Mouse (Mus musculus) limb, embryonic 12.5 days (tissue): ENCODE measurements around the gene Mroh7. TPM values are rescaled to one million over a fixed set of nuclear protein-coding genes. Genes with fewer than 3 reads are reported as not detected.

Experiments used
- ATAC-seq: fragments of 200-750 bp; cut with Nextera tagmentation; 2 replicates; pipeline ENCODE4 v1.8.0; 2017; ENCODE audit warnings: low read depth, moderate TSS enrichment; ENCODE audit not compliant: insufficient number of reproducible peaks, insufficient read depth, low FRiP score, low TSS enrichment
- H3K27ac ChIP-seq: fragments of 300-500 bp; sonication (generic); 2 replicates; pipeline ENCODE4 v1.5.1; 2016; ENCODE audit warnings: mild to moderate bottlenecking, moderate library complexity
- H3K27me3 ChIP-seq: fragments of 300-500 bp; sonication (generic); 2 replicates; pipeline ENCODE4 v1.6.1; 2016; ENCODE audit warnings: mild to moderate bottlenecking, moderate library complexity
- H3K36me3 ChIP-seq: fragments of 300-500 bp; sonication (generic); 2 replicates; pipeline ENCODE4 v1.6.1; 2016; ENCODE audit warnings: mild to moderate bottlenecking, moderate library complexity
- H3K4me1 ChIP-seq: fragments of 300-500 bp; sonication (generic); replicated peaks from 2 replicates; pipeline ENCODE4 v1.6.1; 2016
- H3K4me2 ChIP-seq: fragments of 300-500 bp; sonication (generic); 2 replicates; pipeline ENCODE4 v1.6.1; 2016; ENCODE audit warnings: mild to moderate bottlenecking, moderate library complexity
- H3K4me3 ChIP-seq: fragments of 300-500 bp; sonication (generic); replicated peaks from 2 replicates; pipeline ENCODE4 v1.5.1; 2016; ENCODE audit warnings: mild to moderate bottlenecking
- H3K9ac ChIP-seq: fragments of 300-500 bp; sonication (generic); replicated peaks from 2 replicates; pipeline ENCODE4 v1.6.1; 2016; ENCODE audit warnings: mild to moderate bottlenecking, moderate library complexity
- H3K9me3 ChIP-seq: fragments of 300-500 bp; sonication (generic); 2 replicates; pipeline ENCODE4 v1.6.1; 2016; ENCODE audit warnings: mild to moderate bottlenecking, moderate library complexity
- WGBS: fragments of 180-500 bp; shearing (Covaris S2); methylation state at CpG from one replicate; pipeline ENCODE4 v1.1.7; 2016; 5-methylcytosine and 5-hydroxymethylcytosine counted together
- polyA plus RNA-seq: library from polyadenylated mRNA; unstranded; fragments of >200 nt; fragmentation: Nextera tagmentation; extraction: Ambion mirVana; gene quantifications from 2 replicates; pipeline ENCODE4 v1.2.1, GENCODE M21; 2016

Gene Mroh7
- polyA plus RNA-seq, 1 experiment from 2014 or later, result 0.23 TPM

DNA sequence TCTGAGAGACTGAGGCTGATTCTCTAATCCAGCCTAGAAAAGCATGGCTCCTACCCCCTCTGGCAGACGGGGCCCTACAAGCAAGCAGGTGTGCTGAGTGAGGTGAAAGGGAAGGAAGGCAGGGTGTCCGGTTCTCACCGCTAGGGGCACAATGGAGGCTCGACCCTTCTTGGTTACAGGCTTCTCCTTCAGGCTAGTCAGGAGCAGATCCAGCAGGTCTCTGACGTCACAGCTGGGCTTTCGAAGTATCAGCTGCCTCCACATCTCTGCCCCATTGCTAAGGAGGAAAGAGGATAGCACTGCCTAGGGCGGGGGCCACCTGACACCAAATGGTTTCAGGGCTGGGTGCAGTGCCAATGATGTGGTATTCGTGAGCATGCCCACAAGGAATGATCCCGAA is 30.7 kb downstream of the Mroh7 start:
- Histone ChIP-seq H3K36me3 (no peaks in the 10 kb centered on the region), H3K4me2 (peak overlapping the region; percentile 28), H3K27ac (no peak overlapping the region), H3K9me3 (no peaks in the 10 kb centered on the region), H3K4me3 (no peak overlapping the region), H3K9ac (no peak overlapping the region), H3K27me3 (peaks cover 16% of the 10 kb centered on the region), H3K4me1 (peaks cover 20% of the 10 kb centered on the region)
- WGBS, result 17% methylated on average over 9 of the region's 9 CpGs
- peak; percentile 63; the same call in 1 of the 2 replicates for ATAC-seq

DNA sequence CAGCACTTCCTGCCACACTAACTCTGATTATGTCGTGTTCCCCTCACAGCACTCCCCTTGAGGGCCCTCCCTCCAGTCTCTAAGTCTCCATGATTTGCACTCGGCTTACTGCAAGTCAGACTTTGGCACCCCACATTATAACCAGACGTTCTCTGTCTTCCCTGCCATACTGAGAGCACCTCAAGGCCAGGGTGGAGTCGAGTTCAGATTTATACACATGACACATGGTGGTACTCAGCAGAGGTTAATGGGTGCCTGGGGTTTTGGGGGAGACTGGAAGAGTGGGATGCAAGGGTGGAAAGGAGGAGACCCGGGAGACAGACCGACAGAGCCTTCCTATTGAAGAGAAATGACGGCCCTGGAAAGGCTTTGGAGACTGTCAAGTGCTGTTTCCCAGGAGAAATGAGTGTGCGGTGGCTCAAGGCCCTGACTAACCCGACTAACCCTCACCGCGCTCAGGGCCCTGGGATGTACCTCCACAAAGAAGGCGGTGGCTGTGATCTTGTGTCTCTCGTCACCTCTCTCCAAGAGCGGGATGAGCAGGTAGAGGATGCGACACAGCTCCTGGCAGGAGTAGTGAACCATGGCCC is 36.8 kb downstream of the Mroh7 start:
- Histone ChIP-seq H3K9ac (no peak overlapping the region), H3K36me3 (no peaks in the 10 kb centered on the region), H3K9me3 (no peaks in the 10 kb centered on the region), H3K27me3 (peaks cover 17% of the 10 kb centered on the region), H3K27ac (no peak overlapping the region), H3K4me3 (no peak overlapping the region), H3K4me2 (no peak overlapping the region), H3K4me1 (no peaks in the 10 kb centered on the region)
- WGBS, result 79% methylated on average over 15 of the region's 15 CpGs
- no peak for ATAC-seq

DNA sequence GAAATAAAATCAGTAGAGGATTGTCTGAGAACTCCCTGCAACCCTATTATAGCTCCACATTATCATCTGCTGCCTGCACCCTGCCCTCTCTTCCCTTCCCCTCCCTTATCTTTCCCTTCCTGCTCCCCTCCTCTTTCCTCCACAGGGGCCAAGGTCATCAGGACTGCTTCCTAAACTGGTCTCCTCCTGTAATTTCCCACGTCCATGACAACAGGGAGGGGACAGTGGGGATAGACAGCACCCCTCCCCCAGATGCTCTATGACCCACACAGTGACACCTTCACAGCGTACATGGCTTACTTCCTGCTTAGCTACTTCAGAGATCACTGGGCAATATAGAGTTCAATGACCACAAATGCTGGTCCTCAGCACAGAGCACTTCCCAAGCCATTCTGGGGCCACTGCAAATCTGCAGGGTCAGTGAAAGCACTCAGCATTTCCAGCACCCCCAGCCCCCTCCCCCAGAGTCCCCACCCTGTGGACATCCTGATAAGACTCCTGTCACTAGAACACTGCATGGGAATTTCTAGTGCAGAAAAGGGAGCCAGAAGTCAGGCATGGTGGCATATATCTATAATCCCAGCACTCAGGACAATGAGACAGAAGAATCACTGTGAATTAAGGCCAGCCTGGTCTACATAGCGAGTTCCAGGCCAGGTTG is 42.0 kb downstream of the Mroh7 start:
- Histone ChIP-seq H3K4me3 (no peak overlapping the region), H3K27ac (no peak overlapping the region), H3K27me3 (no peaks in the 10 kb centered on the region), H3K9ac (no peak overlapping the region), H3K9me3 (no peaks in the 10 kb centered on the region), H3K4me2 (no peak overlapping the region), H3K4me1 (no peaks in the 10 kb centered on the region), H3K36me3 (no peaks in the 10 kb centered on the region)
- 40% methylated on average over 3 of the region's 3 CpGs for WGBS
- no peak for ATAC-seq

DNA sequence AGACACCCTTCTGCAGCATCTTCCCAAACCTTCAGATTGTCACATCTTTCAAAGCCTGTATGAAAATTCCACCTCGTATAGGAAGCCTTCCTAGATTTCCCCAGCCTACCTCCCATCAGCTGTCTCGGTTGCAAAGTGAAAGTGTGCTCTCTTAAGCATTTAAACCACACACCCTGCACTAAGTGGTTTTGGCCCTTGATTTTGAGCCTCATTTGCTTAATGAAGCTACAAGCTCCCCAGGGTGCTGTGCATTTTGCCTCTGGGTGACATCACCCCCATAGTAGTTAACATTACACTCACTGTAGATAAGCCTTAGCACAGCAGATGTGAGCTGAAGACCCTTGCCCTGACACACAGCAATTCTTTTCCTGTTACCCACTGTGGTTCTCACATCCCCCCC is 49.8 kb downstream of the Mroh7 start:
- no peaks in the 10 kb centered on the region for H3K27me3 ChIP-seq
- H3K4me3 ChIP-seq, result no peak overlapping the region
- WGBS, result 55% methylated on average over 2 of the region's 2 CpGs
- peaks cover 5% of the 10 kb centered on the region for H3K4me1 ChIP-seq
- H3K4me2 ChIP-seq, result no peak overlapping the region
- no peak overlapping the region for H3K9ac ChIP-seq
- no peak overlapping the region for H3K27ac ChIP-seq
- no peak for ATAC-seq
- peaks cover 11% of the 10 kb centered on the region for H3K36me3 ChIP-seq
- no peaks in the 10 kb centered on the region for H3K9me3 ChIP-seq

DNA sequence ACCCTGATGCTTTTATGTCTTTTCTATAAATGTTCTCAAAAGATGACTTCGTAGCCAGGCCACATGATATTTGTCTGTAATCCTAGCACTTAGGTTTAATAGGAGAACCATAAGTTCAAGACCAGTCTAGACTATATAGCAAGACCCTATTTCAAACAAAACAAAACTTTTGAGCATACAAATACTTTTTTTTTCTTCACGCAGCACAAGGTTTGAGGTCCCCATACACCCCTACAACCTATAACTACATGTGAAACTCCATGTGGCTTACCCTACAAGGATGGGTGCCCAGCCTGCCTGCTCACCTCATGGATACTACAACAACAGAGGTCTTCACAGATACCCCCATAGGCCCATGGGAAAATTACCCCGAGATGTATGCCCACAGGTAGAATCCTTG is 51.6 kb downstream of the Mroh7 start:
- peak overlapping the region; percentile 87 for H3K4me3 ChIP-seq
- WGBS, result 36% methylated on average over 3 of the region's 3 CpGs
- H3K9ac ChIP-seq, result no peak overlapping the region
- peaks cover 5% of the 10 kb centered on the region for H3K4me1 ChIP-seq
- no peaks in the 10 kb centered on the region for H3K27me3 ChIP-seq
- H3K27ac ChIP-seq, result no peak overlapping the region
- peaks cover 29% of the 10 kb centered on the region for H3K36me3 ChIP-seq
- peak overlapping the region; percentile 75 for H3K4me2 ChIP-seq
- H3K9me3 ChIP-seq, result no peaks in the 10 kb centered on the region
- ATAC-seq, result peak; percentile 45; the same call in 1 of the 2 replicates

DNA sequence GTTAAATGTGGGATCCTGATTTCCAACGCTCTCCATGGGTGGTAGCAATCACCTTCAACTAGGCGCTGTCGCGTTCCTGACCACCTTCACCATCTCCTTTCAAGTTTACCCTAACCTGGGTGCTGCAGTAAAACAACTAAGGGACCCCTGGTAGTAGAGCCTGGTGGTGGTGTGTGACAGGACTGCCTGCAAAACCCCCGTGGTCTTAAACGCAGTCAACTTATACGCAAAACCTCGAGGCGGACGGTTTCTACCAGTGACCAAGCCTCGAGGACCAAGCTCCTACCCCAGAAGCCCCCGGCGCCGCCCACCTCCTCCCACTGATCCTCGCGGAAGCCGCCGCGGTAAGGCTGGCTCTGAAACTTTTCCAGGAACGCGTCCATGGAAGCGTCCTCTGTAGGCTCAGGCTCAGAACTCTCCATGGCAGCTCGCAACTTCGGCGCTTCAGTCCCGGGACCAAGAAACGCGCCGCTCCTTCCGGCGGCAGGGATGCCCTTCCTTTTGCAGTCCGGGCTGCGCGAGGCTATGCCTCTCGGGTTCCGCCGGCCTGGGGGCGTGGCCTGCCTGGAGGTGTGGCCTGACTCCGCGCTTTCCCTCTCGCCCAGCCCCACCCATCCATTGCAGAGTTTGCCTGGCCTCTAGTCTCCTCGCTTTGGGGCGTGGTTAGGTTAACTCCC is 52.1 kb downstream of the Mroh7 start, which contains the start of gene Ttc4:
TSS of gene Ttc4 (minus strand) at position 503 of the 677 bp plus-strand sequence.
- no peaks in the 10 kb centered on the region for H3K9me3 ChIP-seq
- peak within 1 kb of the TSS; percentile 87 for H3K4me3 ChIP-seq
- H3K27me3 ChIP-seq, result no peaks in the 10 kb centered on the region
- WGBS, result under 1% methylated on average over 43 of the region's 43 CpGs
- peaks cover 5% of the 10 kb centered on the region for H3K4me1 ChIP-seq
- peak within 1 kb of the TSS; percentile 83 for H3K9ac ChIP-seq
- peak within 1 kb of the TSS; percentile 75 for H3K4me2 ChIP-seq
- H3K27ac ChIP-seq, result peak within 1 kb of the TSS; percentile 69; the same call in 1 of the 2 replicates
- H3K36me3 ChIP-seq, result peaks cover 35% of the 10 kb centered on the region
- peak; percentile 96 for ATAC-seq

DNA sequence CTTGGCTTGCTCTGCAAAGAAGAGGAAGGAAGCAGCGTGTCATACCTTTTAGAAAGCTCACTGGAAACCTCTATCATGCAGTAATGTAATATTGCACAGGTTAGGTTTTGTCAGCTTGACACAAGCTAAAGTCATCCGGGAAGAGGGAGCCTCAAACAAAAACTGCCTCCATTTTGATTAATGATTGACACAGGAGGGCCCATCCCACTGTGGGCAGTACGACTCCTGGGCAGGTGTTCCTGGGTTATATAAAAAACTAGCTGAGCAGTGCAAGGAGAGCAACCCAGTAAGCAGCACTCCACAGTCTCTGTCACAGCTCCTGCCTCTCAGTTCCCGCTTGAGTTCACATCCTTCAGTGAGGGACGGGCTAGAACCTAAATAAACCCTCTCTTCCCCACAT is 54.0 kb downstream of the Mroh7 start:
- Histone ChIP-seq H3K4me1 (peaks cover 5% of the 10 kb centered on the region), H3K9me3 (no peaks in the 10 kb centered on the region), H3K4me3 (no peak overlapping the region), H3K36me3 (peaks cover 54% of the 10 kb centered on the region), H3K27ac (no peak overlapping the region), H3K9ac (no peak overlapping the region), H3K27me3 (no peaks in the 10 kb centered on the region), H3K4me2 (no peak overlapping the region)
- 89% methylated on average over 5 of the region's 5 CpGs for WGBS
- ATAC-seq, result no peak

DNA sequence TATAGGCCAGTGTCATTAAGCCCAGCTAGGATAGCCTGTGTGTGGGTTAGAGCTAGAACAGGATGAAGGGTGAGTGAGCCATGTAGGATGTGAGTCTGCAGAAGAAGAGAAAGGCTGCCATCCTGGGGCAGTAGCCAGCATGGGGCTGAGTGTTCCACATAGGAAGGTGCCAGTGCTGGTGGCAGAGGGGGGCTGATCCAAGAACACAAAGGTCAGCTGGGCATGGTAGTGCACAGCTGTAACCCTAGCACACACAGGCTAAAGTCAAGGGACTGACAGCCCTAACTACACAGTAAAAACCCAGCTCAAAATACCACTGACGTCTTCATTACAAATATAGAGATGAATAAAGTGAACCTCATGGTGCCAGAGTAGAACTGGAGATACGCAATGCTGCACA is 64.2 kb downstream of the Mroh7 start:
- ATAC-seq, result no peak
- Histone ChIP-seq H3K9me3 (no peaks in the 10 kb centered on the region), H3K27ac (no peak overlapping the region), H3K27me3 (no peaks in the 10 kb centered on the region), H3K4me3 (no peak overlapping the region), H3K4me2 (no peak overlapping the region), H3K9ac (no peak overlapping the region), H3K36me3 (peaks cover 100% of the 10 kb centered on the region), H3K4me1 (no peaks in the 10 kb centered on the region; the same call in 1 of the 2 replicates)
- 93% methylated on average over 2 of the region's 2 CpGs for whole genome bisulfite sequencing

DNA sequence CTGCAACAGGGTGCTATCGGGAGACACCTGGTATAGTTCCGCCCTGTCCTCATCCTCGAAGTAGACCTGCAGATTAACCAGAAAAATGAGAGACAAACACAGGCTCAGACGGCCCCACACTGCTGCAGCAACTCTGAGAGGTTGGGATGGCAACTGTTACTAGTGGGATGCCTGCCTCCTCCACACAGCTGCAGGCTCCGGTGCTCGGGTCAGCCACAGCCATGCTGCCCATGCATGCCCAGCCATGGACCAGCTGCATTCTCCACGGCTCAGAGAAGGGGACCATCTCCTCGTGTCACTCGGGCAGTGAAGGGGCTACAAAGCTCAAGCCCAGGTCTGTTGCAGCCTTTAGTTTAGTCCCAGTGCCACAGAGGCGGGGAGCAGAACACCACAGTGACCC is 65.1 kb downstream of the Mroh7 start:
- no peak overlapping the region for H3K4me2 ChIP-seq
- H3K36me3 ChIP-seq, result peaks cover 100% of the 10 kb centered on the region
- ATAC-seq, result no peak
- H3K27ac ChIP-seq, result no peak overlapping the region
- no peak overlapping the region for H3K4me3 ChIP-seq
- H3K9ac ChIP-seq, result 0 out of 2 replicates have a peak overlapping the region, but pooled peaks have one; percentile 18
- H3K4me1 ChIP-seq, result no peaks in the 10 kb centered on the region; the same call in 1 of the 2 replicates
- H3K27me3 ChIP-seq, result no peaks in the 10 kb centered on the region
- no peaks in the 10 kb centered on the region for H3K9me3 ChIP-seq
- 89% methylated on average over 10 of the region's 10 CpGs for WGBS

DNA sequence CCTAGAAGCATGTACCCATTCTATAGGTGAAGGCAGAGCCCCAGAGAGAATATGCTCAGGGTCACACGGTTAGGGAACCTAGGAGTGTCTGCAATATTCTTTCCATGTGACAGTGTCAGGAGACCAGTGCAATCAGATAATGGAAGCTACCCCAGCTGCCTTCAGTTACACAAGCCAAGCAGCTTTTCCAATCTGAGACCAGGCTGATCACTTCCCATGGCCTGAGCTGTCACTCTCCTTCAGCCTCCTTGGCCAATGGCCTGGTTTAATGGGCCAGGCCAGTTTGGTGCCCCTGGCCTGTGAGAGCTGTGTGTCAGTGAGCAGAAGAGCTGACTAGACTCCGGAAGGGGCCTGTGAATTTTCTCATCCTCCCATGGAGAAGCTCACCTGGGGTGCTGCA is 65.5 kb downstream of the Mroh7 start:
- WGBS, result 97% methylated on average over 2 of the region's 2 CpGs
- Histone ChIP-seq H3K36me3 (peaks cover 100% of the 10 kb centered on the region), H3K9ac (no peak overlapping the region), H3K9me3 (no peaks in the 10 kb centered on the region), H3K27ac (no peak overlapping the region), H3K4me2 (no peak overlapping the region), H3K4me1 (no peaks in the 10 kb centered on the region; the same call in 1 of the 2 replicates), H3K27me3 (no peaks in the 10 kb centered on the region), H3K4me3 (no peak overlapping the region)
- ATAC-seq, result no peak

DNA sequence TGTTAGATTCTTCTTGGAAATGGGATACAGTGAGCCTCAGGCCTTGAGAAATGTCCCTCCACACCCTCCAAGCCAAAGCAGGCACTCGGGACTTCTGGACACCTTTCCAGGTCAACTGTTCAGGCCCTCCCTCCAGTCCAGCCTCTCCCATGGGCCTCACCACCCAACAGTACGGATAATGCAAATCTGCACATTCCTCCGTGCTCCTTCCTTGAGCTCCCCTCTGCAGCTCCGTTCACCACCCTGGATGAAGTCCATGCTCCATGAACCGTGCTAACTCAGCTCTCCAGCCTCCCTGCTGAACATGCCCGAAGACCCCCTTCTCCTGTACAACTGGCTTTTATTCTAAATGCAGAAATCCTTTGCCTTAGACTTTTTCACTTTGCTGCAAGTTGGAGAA is 66.0 kb downstream of the Mroh7 start:
- ATAC-seq, result no peak
- WGBS, result 91% methylated on average over 6 of the region's 6 CpGs
- H3K36me3 ChIP-seq, result peaks cover 100% of the 10 kb centered on the region

More for the DNA sequence above, 66.0 kb downstream of the Mroh7 start:
- no peaks in the 10 kb centered on the region for H3K9me3 ChIP-seq
- no peak overlapping the region for H3K4me2 ChIP-seq
- no peaks in the 10 kb centered on the region for H3K27me3 ChIP-seq
- no peak overlapping the region for H3K9ac ChIP-seq
- H3K4me1 ChIP-seq, result no peaks in the 10 kb centered on the region; the same call in 1 of the 2 replicates
- no peak overlapping the region for H3K4me3 ChIP-seq
- H3K27ac ChIP-seq, result no peak overlapping the region
